Mouse (Mus musculus) thymus, postnatal 36 days (tissue): ENCODE data around the gene Klhl33.
"Not testable (repeated sequence)": the region's sequence is repeated elsewhere in the genome, so short reads cannot be mapped to it uniquely, and the experiment has no call there.

Experiments used
- DNase-seq, 2 experiments: peaks; one replicate each; pipeline ENCODE4 v3.0.0; 2022; ENCODE audit warnings: mixed read lengths in 2 of 2

Gene Klhl33

GRCm38 (mm10) chr14:50903973-50904827 lies 6.9 kb upstream of the Klhl33 start:
- DNase-seq = no peak

GRCm38 (mm10) chr14:50897992-50898391 lies 685 bp upstream of the Klhl33 start:
- DNase-seq = not testable (repeated sequence)

- no peak for DNase-seq
Observed at GRCm38 (mm10) chr14:50896747-50897373, 447 bp downstream of the Klhl33 start.

GRCm38 (mm10) chr14:50895985-50896746 lies 1.1 kb downstream of the Klhl33 start:
- DNase-seq = no peak

- no peak for DNase-seq
Observed at GRCm38 (mm10) chr14:50895407-50895806, 1.9 kb downstream of the Klhl33 start.

GRCm38 (mm10) chr14:50892541-50893459 lies 4.5 kb downstream of the Klhl33 start:
- DNase-seq = no peak

- no peak for DNase-seq
Observed at GRCm38 (mm10) chr14:50892091-50892490, 5.2 kb downstream of the Klhl33 start.

GRCm38 (mm10) chr14:50891621-50892020 lies 5.7 kb downstream of the Klhl33 start:
- DNase-seq = no peak

- DNase-seq = no peak
Observed at GRCm38 (mm10) chr14:50876236-50876950, 20.9 kb downstream of the Klhl33 start.

- DNase-seq = no peak
Observed at GRCm38 (mm10) chr14:50875591-50876230, 21.6 kb downstream of the Klhl33 start.

- DNase-seq = no peak
Observed at GRCm38 (mm10) chr14:50875175-50875574, 22.1 kb downstream of the Klhl33 start.

GRCm38 (mm10) chr14:50871284-50871683 lies 26.0 kb downstream of the Klhl33 start:
- DNase-seq = no peak

GRCm38 (mm10) chr14:50870805-50871143 lies 26.5 kb downstream of the Klhl33 start:
- peak in 1 of 2 experiments; percentile 10 for DNase-seq

GRCm38 (mm10) chr14:50869889-50870804 lies 27.2 kb downstream of the Klhl33 start, which contains the start of gene Tep1:
Gene Tep1, minus strand, starts transcription at chr14:50870560.
- DNase-seq = peak; percentile 66 to 68

- DNase-seq = no peak
Observed at GRCm38 (mm10) chr14:50868656-50869055, 28.7 kb downstream of the Klhl33 start.

GRCm38 (mm10) chr14:50868211-50868610 lies 29.1 kb downstream of the Klhl33 start:
- DNase-seq = no peak

GRCm38 (mm10) chr14:50866966-50867365 lies 30.3 kb downstream of the Klhl33 start:
- no peak for DNase-seq

- DNase-seq = not testable (repeated sequence)
Observed at GRCm38 (mm10) chr14:50865005-50865404, 32.3 kb downstream of the Klhl33 start.

GRCm38 (mm10) chr14:50862641-50863040 lies 34.7 kb downstream of the Klhl33 start:
- DNase-seq = no peak

- no peak for DNase-seq
Observed at GRCm38 (mm10) chr14:50855788-50856187, 41.5 kb downstream of the Klhl33 start.
